Mouse (Mus musculus) megakaryocyte, embryonic 14.5 days (primary cell): Measurements from ENCODE around the gene Ces5a.

Source experiments
- FLI1 ChIP-seq: IDR thresholded peaks from 2 replicates; pipeline ENCODE4 v1.6.1; 2012; ENCODE audit warnings: low read length, inconsistent platforms, mixed read lengths
- GATA1 ChIP-seq: IDR thresholded peaks from 3 replicates; pipeline ENCODE4 v1.6.1; 2012; ENCODE audit warnings: mixed read lengths, low read length, inconsistent platforms, borderline replicate concordance

- TF ChIP-seq FLI1 (no peak), GATA1 (no peak)
These were observed 27.9 kb upstream of the Ces5a start for GRCm38 (mm10) chr8:93563551-93563950.
